Mouse (Mus musculus): ENCODE measurements around the gene Coq3. TPM values are rescaled to one million over a fixed set of nuclear protein-coding genes. Genes with fewer than 3 reads are reported as not detected.

Coq3 gene
- 2.0 TPM for total RNA-seq (2023)

DNA sequence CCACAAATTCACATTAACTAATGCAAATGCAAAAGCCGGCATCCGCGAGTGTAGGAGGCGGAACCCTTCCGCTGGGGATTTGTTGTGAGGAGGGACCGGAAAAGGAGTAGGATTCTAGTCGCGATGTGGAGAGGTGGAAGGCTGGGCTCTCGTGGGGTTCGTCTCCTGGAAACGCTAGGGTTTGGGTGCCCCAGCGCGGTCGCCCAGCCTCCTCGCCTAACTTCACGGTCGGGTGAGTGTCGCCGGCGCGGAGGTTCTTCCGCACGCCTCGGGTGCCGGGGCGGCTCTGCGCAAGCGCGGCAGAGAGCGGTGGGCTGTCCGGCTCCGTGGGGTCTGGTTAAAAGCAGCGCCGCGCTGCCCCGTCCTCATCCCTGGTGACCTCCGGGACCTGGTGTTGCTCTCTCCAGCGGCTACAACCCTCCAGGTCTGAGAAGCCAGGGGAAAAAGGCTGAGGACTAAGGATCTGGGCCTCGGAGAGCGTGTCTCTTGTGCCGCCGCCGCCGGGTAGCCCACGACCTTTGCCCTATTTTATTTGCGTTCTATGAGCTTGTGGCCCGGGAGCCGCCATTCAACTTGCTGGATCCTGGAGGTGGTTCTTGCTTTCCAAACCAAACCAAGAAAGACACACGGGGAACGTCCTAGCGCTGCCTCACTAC, at the start of gene Coq3:
TSS of gene Coq3 (plus strand) at position 109 of the 656 bp plus-strand sequence.

DNA sequence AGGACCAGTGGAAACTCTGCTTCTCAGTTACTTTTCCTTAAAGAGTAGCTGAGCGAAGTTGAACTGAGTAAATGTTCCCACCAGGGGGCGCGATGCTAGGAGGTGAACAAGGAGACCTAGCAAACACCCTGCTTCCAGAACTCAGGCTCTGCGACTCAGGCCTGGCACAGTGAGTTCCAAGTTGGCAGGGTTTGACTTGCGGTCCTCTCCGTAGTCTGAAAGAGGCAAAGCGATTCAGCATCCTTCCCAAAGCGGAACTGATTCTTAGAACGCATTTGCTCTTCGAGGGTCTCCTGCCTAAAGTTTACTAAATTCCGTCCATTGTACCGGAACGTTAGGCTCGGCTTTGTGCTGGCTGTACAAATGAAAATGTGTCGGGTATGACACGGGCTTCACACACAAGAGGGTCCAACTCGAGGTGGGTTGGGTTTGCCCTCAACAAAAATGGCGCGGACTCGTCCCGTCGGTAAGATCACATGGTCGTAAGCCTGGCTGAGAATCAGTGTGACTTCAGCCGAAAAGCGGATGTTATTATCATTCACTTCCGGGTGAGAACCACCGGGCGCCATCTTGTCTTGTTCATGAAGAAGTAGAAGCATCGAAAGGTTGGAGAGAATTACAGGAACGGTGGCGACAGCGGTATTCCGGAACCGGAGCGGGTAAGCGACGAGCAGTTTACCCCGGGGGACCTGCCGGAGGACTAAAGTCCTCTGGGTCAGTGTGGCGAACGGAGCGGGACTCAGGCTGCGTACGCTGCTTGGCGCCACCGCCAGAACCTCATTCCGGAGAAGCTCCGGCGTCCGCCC, 31.8 kb upstream of the Coq3 start, which contains the start of gene Pnisr:
TSS of gene Pnisr (plus strand) at position 103 of the 806 bp plus-strand sequence.

DNA sequence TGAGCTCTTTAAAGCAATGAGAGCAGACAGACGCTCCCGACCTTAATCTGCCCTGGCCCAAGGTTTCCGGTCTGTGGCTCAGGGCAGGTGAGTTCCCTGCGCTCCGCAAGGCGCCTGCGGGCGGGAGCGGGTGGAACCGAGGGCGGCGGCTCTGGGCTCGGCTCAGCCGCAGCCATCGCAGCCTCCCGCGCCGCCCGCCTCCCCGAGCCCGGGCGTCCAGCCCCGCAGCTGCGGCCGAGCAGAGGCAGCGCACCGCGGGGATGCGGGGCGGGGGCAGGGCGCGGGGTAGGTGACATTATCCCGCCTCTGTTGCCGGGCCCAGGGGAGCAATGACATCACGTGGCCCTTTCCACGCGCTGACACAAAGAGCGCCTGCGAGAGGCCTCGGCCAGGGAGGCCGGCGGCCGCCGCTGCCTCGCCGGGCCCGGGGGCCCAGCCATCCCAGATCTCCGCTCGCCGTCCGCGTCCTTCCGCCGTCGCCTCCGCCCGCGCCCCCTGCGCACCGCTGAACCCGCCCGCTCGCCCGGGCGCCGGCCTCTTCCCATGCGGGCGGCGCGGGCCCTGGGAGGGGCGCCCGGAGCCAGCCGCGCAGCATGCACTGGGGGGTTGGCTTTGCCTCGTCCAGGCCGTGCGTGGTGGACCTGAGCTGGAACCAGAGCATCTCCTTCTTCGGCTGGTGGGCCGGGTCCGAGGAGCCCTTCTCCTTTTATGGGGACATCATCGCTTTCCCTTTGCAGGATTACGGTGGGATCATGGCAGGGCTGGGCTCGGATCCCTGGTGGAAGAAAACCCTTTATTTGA, 51.7 kb downstream of the Coq3 start, which contains the start of gene Faxc:
TSS of gene Faxc (plus strand) at position 359 of the 801 bp plus-strand sequence.

Other genes starting within 250 kb of the Coq3 start
- gene Prdm13, start 193.7 kb upstream of the Coq3 start, total RNA-seq (2023) = not detected
- gene Ccnc, start 152.0 kb upstream of the Coq3 start, total RNA-seq (2023) = 24.7 TPM
- gene Usp45, start 112.5 kb upstream of the Coq3 start, total RNA-seq (2023) = 29.8 TPM
- gene Tstd3, start 112.5 kb upstream of the Coq3 start, total RNA-seq (2023) = 5.1 TPM
- 219 TPM for gene Pnisr, start 32.1 kb upstream of the Coq3 start, total RNA-seq (2023)
- gene Faxc, start 51.7 kb downstream of the Coq3 start, total RNA-seq (2023) = not detected